Mouse (Mus musculus): ENCODE results near the gene Fbxl5.

Gene Fbxl5

DNA sequence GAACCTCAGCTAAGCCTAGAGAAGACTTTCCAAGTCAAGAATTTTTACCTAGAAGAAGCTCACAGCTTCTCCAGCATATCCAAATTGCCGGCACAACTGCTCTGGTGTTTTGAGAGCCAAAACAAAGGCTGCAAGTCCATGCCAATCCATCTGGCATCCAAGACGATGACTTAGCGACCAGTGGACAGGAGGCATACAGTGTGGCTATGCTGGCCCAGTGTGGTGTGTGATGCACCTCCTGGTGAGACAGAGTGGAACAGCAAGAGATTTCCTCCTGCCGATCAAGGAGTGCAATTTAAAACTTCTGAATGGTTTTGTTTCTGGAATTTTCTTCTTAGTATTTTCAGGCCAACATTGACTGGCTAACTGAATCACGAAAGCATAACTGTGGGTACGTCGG lies 15.2 kb upstream of the Fbxl5 start:
- no peak for DNase-seq (ENCODE audit: low spot score in 2 of 2)

DNA sequence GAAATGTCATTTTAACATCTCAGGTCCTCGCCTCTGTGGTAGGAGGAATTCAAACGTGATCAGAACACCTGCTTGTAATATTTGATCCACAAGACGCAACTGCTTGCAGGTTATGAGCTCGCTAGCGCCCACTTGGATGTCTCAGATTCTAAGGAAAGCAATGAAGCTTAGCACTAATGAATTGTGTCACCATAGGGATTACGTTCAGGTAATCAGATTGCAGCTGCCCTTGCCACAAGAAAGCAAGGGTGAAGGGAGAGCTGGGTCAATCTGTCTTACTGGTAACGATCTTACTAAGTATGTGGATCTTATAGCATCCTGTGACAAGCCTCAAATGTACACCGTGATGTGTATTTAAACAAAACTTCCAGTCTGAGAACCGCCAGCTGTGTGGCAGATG lies 5.9 kb upstream of the Fbxl5 start:
- no peak for DNase-seq (ENCODE audit: low spot score in 2 of 2)

DNA sequence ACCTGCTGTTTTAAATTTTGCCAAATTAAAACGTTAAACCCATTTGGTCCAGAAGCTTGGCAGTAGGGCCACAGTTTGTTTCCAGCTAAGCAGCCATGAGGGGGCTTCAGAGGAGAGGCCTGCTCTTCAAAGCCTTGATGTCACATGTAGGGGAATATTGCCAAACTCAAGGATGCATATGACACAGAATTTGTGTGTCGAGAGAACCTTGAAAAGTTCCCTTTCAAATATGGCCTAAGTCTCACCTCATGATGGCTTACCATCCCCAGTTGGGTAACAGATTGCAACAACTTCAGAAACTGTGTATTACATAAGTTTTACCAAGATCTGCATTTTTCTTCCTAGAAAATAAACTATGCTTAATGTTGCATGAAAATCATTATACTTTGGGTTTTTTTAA lies 5.4 kb upstream of the Fbxl5 start:
- DNase-seq (ENCODE audit: low spot score in 2 of 2) = no peak

DNA sequence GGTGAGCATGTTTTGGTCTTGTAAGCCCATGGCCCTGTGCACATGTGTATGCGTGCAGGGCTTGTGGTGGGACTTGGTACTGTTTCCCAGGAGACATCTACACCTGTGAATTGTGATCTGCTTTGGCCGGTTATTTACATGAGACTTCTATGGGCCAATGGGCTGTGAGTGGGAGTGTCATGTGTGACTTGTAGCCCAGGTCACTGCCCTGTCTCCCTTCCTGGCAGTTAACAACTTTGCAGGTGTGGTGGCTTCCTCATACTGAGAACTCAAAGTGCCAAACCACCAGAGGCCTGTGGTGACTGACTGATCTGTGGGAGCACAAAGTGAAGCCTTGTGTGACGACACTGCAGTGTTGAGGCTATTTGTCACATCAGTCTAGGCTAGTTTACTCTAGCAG lies 3.1 kb upstream of the Fbxl5 start:
- DNase-seq (ENCODE audit: low spot score in 2 of 2) = no peak

DNA sequence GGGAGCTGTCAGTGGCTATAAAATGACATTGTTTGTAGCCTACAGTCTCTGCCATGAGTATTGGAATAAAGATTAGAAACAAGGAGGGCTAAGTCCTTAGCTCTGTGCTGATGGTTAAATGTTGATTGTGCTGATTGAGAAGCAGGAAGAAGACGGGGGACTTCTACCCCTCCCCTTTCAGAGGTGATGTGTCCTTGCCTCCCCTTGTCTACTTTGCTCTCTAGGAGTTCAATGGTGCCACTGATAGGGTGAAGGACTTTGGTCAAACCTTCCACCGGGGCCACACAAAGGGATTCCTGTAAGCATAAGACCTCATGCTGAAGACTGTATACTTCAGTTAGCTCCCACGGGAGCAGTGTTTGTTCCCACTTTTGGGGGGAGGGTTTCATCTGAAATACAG lies 1.4 kb upstream of the Fbxl5 start:
- no peak for DNase-seq (ENCODE audit: low spot score in 2 of 2)

DNA sequence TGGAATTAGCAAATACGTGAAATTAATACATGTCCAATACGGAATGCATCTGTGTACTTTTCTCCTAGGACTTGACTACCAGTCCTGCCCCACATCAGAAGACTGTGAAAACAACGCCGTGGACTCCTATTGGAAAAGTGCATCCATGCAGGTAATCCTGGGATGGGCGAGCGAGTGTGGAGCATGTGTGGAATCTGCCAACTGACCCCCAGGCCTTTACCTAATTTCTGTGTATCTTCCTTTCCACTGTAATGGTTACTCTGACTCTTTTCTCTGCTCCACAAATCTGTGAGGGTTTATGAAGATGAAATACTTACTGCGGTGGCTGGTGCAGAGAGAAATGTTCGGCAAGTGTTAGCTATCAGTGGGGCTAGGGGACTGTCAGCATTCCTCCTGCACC lies 761 bp upstream of the Fbxl5 start:
- no peak for DNase-seq (ENCODE audit: low spot score in 2 of 2)

DNA sequence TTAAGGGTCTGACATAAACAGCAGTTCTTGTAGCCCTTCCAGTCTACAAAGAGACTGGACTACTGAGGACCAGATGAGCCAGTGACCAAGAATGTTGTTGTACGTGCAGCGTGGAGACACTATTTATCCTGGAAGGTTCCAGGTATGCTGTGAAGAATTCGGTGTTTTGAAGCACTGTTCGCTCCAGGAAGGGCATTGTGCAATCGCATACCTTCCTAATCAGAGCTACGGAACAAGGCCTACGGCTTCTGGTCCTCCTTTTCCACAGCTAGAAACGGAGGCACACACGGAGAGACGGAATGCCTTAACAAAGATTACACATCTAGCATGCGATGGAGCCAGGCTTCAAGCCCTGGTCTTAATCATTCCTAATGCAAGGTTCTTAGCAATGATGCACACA lies 653 bp downstream of the Fbxl5 start:
- DNase-seq (ENCODE audit: low spot score in 2 of 2) = no peak

DNA sequence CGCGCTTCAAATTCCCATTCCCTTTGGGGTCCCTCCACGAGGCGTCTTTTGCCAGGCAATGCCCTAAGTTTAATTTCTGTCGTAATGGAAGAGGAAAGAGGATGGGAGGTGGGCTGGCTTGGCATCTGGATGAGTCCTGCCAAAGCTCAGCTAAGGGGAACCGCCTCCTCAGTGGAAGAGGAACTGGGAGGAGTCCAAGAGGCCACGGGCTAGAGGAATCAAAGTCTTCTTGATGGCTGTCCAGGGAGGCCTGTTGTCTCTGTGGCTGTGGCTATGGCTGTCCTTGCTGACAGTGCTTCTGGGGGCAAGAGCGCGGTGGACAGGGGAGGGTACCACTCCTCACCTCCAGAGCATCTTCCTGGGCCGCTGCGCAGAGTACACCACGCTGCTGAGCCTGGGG lies 2.7 kb downstream of the Fbxl5 start, which contains the start of gene Bst1:
Bst1 (plus strand) TSS at position 191 of the 400 bp plus-strand sequence.
- no peak for DNase-seq (ENCODE audit: low spot score in 2 of 2)

DNA sequence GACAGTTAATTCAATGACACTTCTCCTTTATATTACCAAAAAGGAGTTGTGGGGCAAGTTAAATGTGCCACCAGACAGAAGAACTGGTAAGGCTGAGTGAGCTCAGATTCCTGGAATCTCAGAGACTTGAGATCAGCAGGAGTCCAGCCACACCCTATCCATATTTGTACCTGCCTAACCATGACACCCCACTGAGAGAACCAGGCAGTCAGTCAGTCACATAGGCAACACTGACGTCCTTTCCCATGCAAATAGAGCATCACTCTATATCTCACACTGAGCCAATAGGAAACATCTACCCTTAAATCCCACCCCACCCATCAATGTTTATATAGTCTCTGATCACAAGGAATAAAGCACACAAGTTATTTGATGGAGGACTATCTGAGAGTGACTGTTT lies 5.7 kb downstream of the Fbxl5 start:
- DNase-seq (ENCODE audit: low spot score in 2 of 2) = no peak

DNA sequence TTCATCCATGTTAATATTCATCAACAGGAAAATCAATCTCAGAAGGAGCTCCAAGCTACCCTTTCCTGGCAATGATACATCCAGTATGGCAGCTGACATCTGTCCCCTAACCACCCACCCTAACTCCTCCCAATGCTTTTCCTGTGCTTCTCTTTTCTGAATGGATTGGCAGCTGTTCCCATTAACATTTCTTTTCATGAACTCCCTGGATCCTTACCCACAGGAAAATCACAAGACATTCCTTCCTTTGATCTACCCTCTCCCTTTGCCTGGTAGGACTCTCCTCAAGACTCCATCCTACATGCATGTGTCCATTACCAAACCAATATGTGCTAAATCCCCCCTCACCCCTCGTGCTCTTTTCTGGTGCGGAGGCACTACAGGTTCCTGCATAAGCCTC lies 6.9 kb downstream of the Fbxl5 start:
- no peak for DNase-seq (ENCODE audit: low spot score in 2 of 2)

DNA sequence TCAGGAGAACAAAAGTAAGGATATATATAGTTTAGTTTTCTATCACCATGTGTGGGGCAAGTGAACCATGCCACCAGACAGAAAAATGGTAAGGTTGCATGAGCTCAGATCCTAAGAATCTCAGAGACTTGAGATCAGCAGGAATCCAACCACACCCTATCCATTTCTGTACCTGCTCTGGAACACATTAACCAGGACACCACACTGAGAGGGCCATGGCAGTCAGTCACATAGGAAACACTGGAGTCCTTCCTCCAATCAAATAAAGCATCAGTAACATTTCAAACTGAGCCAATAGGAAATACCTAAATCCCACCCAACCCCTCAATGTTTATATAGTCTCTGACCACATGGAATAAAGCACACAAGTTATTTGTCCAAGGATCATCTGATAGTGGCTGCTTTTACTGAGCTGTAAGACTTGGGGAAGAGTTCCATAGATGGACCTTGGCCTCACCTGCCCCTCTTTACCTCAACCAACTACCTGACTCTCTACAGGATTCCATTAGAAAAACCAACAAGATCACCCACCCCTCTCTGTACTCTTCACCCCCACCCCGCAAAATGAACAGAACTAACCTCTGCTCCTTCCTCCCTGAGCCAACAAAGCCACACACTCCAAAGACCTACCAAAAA lies 10.9 kb downstream of the Fbxl5 start:
- DNase-seq (ENCODE audit: low spot score in 2 of 2) = no peak

DNA sequence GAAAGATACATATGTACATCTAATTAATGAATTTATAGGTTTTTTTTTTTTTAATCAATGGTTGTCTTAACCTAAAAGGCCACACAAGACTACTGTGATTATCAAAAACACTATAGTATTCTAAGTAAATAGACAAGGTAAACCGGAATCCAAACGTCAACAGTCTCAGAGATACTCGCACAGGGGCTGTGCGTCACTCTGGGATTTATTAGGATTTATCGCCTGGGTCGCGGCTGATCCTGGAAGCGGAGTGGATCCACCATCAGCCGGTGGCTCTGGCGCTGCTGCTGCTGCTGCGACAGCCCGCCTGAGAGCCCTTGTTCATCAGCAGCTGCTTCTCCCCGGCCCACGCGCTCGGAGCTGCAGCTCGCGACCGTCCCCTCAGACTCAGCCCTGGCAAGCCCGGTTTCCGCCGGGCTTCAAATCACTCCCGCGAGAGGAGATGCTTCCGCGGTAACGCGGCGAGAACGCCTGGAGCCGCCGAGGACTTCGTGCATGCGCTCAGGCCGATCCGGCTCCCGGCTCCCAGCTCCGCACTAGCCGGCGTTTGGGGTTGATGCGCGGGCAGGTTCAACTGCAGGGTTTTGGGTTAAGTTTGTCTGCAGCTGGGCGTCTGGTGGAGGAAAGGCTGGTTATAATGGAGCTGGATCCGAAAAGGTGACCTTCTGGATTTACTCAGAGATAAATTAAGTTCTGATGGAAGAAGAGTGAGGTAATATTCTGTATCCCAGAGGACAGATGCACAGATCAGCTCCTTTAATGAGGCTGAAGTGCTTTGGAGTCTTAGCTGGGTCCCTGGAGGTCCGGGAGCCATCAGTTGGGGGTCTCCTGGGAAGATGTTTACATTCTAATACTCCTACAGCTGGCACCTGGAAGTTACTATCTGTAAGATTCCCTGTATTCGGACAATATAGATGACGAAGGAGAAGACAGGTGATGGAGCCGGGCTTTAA lies 13.4 kb downstream of the Fbxl5 start:
- peak; percentile 67 to 76 for DNase-seq (ENCODE audit: low spot score in 2 of 2)

DNA sequence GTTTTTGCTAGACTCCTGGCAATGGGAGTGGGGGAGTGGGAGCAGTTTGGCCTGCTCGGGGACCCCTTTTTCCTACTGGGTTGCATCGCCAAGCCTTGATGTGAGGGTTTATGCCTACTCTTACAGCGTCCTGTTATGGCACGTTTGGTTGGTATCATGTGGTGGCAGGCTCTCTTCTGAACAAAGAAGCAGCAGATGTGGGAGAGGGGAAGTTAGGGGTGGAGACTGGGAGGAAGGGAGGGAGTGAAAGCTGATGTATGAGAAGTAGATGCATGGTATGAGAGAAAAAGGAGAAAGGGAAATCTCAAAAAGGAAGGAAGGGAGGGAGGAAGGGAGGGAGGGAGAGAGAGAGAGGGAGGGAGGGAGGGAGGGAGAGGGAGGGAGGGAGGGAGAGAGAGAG lies 14.5 kb downstream of the Fbxl5 start:
- no peak for DNase-seq (ENCODE audit: low spot score in 2 of 2)

DNA sequence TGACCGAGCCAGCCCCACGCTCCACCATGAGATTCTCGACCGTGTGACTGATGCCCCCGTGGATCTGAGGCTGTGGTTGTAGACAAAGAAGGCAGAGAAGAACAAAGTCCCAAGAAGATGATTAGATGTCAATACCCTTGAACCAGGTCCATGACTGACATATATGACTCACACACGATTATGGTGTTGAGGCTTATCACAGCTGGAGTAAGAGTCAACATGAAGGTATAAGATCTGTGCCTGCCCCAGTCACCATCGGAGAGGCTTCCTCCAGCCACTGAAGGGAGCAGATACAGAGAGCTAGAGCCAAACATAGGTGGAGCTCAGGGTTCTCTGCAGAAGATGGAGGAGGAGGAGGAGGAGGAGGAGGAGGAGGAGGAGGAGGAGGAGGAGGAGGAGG lies 15.1 kb downstream of the Fbxl5 start:
- no peak for DNase-seq (ENCODE audit: low spot score in 2 of 2)

DNA sequence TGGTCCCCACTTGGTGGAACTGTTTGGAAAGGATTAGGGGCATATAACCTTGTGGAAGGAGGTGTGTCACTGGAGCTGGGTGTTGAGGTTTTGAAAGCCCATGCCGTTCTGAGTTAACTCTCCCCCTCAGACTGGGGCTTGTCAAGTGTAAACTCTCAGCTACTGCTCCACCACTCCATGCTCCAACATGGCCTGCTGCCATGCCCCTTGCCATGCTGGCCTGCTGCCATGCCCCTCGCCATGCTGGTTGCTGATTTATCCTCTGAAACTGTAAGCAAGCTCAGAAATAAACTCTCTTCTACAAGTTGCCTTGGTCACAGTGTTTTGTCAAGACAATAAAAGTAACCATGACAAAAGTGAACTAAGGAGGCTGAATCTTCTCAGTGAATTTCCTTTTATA lies 16.0 kb downstream of the Fbxl5 start:
- no peak for DNase-seq (ENCODE audit: low spot score in 2 of 2)

DNA sequence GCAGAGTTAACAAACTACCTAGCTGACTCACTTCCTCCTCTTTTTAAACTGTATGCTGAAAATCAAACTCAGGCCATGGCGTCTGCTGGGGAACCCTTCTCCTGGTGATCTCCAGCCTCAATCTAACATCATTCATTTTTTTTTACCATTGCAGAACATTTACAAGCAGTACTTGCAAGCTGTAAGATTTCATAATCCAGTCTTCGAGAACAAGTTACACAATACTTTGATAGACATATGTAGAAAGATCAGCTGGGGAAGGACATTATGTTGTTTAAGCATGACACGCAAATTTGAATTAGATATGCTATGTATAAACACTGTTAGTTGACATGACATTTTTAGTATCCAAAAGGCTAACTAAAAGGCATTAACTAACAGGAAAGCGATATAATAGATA lies 19.6 kb downstream of the Fbxl5 start:
- no peak for DNase-seq (ENCODE audit: low spot score in 2 of 2)

DNA sequence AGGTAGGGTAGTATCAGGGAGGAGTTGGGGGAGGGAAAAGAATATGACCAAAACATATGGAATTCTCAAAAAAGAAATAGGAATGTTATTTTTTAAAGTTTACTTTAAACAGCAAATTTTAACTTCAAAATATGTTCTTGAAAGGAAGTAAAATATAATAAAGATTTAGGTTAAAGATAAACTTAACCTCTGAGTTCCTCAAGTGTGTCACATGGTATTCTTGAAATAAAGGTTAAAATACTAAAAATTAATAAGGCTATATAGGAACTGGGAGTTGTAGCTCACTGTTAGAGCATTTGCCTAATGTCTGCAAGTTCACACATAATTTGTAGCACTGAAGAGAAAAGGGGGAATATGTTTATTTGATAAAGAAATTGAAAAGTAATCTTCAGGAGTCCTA lies 20.2 kb downstream of the Fbxl5 start:
- DNase-seq (ENCODE audit: low spot score in 2 of 2) = no peak

DNA sequence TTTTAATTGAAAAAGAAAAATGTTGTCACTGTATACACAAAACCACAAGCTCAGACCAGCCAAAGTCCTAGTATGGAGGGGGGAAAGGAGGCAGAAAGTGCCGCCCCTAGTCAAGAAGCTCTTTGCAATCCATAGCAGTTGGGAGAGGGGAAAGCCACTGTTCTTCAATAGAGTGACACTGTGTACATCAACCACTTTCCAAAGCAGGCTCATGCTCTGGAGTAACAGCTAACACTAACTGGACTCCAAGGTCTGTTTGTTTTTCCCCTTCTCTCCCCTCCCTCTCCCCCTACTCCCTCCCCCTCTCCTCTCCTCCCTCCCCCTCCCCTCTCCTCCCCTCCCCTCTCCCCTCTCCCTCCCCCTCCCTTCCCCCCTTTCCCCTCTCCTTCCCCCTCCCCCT lies 20.7 kb downstream of the Fbxl5 start:
- DNase-seq (ENCODE audit: low spot score in 2 of 2) = no peak

DNA sequence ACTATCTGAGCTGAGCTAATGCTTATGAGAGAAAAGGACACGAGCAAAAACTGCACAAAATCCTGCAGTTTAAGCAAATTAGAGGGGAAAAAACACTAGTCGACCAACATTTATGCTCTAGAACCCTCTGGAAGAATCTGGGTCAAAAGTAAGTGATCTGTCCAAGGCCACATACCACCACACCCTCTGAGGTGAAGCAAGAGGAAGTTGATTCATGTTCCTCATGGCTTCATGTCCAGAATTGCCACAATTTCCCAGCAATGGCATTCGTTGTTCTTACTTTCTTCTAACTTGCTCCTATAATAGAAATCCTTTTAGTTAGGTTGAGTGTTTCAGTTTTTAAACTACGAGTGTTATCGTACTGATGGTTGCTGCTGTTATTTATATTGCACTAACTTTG lies 21.9 kb downstream of the Fbxl5 start:
- DNase-seq (ENCODE audit: low spot score in 2 of 2) = no peak

DNA sequence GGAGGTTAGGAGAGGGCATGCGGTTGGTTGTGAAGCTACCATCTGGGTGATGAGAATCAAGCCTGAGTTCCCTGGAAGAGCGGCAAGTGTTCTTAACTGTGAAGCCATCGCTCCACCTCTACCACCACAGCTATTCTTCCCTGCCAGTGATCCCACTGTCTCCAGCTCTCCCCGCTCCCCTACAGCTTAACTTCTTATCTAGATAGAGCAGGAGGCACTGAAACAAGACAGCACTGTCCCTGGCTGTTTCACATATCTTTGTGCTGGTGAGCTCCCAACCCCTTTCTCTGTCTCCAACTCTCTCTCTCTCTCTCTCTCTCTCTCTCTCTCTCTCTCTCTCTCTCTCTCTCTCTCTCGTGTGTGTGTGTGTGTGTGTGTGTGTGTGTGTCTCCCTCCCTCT lies 29.1 kb downstream of the Fbxl5 start:
- no peak for DNase-seq (ENCODE audit: low spot score in 2 of 2)

DNA sequence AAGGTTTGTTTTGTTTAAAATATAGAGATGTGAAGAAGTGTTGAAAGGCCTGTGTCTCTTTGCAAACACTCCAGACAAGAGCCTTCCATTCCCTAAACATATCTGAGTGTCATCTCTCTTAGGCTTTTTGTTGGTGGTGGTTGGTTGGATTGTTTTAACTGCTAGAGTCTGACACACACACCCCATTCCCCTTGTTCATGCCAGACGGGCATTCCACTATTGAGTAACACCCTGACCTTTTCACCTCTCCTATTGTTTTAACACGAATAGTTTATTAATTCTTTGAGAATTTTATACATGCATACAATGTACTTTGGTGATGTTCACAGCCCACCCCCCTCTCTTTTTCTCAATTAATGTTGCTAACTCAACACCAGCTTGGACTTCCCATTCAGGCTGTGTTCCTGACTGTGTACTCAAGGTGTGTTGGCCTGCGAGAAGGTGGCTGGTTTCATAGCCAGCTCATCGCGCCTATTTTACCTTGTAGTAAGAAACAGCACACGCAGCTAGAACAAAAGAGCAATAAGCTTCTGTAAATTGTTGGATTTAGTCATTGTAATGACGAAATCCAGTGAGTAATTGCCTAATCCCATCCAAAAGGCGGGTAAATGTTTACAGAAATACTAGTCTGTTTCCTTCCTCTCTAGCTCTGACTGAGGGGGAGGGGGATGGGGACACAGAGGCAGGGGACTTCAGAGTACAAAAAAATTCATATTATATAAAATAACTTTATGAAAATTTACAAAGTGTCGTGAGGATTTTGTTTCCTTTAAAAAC lies 33.3 kb downstream of the Fbxl5 start:
- peak in 1 of 2 experiments; percentile 21 for DNase-seq (ENCODE audit: low spot score in 2 of 2)

DNA sequence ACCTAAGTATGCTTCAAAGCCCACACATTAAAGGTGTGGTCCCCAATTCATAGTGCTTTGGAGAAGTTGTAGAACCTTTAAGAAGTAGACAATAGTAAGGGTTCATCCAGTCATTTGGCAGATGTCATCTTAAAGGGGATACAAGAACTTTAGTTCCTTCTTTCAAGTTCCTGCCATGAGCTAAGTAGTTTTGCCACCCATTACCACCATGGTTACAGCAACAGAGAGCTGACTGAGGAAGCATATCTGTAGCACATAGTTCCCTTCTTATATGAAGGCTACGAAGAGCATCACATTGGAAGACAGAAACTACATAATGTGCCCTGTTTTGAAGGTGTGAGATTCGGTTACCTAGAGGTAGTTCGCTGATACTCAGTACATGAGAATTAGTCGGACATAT lies 34.8 kb downstream of the Fbxl5 start:
- no peak for DNase-seq (ENCODE audit: low spot score in 2 of 2)

DNA sequence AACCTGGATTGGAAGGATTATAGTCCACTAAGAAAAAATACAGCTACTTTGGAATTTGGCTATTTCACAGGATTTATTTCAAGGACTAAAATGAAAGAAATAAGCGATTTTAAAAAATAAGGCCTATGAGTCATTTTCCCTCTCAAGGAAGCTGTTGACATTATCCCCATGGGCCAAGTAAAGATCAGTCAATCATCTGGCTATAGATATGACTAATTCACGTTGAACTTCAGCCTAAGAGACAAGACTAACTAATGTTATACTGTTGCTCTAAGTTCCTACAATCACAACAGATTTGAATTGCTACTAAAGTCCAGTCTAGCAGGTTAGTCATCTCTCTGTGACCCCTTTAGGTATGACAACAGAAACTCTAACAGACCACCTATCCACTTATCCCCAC lies 37.4 kb downstream of the Fbxl5 start:
- DNase-seq (ENCODE audit: low spot score in 2 of 2) = no peak

Data from urinary bladder, adult 18-20 months (tissue).